Mouse (Mus musculus) C2C12 (cell line): ENCODE data around the gene Glis3.

Experiments
- CTCF ChIP-seq: IDR thresholded peaks from one replicate; pipeline ENCODE4 v1.5.1; 2011; ENCODE audit not compliant: control insufficient read depth, insufficient read depth, insufficient read length
- FOSL1 ChIP-seq: IDR thresholded peaks from one replicate; pipeline ENCODE4 v1.8.0; 2011; ENCODE audit warnings: mild to moderate bottlenecking, low read length; ENCODE audit not compliant: poor library complexity, insufficient read depth, severe bottlenecking
- MAX ChIP-seq: IDR thresholded peaks from one replicate; pipeline ENCODE4 v1.6.1; 2011; ENCODE audit warnings: mild to moderate bottlenecking, control low read depth

- TF ChIP-seq CTCF = no peak
- TF ChIP-seq MAX = no peak
- no peak for TF ChIP-seq FOSL1
These were observed 29.0 kb downstream of the Glis3 start for GRCm38 (mm10) chr19:28650836-28651235.
